15 mouse cellular contexts compared by ENCODE assay signal in the genomic region with DNA sequence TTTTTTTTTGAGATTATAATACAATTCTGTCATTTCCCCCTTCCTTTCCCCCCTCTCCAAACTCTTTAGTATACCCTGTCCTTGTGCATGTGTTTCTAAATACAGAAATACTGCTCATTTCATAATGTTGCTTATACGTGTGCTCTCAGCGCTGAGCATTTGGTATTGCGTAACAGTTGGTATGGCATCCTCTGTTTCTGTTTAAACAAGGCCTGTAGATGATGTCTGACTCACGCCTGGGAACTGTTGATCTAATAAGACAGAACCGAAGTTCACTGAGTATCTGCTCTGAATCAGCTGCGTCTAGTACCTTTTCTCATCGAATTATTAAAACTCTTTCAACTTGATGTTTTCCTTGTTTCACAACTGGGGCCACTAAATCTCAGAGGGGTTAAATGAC. TPM values are rescaled to one million over a fixed set of nuclear protein-coding genes. Genes with fewer than 3 reads are reported as not detected.
A peak's percentile ranks its signal among the peaks of the same experiment; 100 is the strongest.
DNase-seq lines count a peak whose midpoint lies in the region; ATAC-seq and TF ChIP-seq lines count a peak whose summit lies in the region.
"Had no signal": no experiment of that assay in that cellular context is flagged by ENCODE, and none has a peak within 500 bp of the region (broad histone marks: within the 10 kb centered on the region; RNA-seq: fewer than 3 reads in every experiment).

No protein-coding gene starts in this region.

- no peak for TF ChIP-seq CTCF in lung, embryonic 14.5 days (IDR thresholded peaks at IDR 0.05; ENCODE audit: low read depth)
- TF ChIP-seq CTCF in lung, adult 2 months (IDR thresholded peaks at IDR 0.05; ENCODE audit: insufficient read depth, low read length): no peak
- no peak for TF ChIP-seq CTCF in stomach, postnatal 0 days (IDR thresholded peaks at IDR 0.05; ENCODE audit: low read depth)

- no peak overlapping the region for H3K4me2 ChIP-seq in lung, embryonic 14.5 days
- no peak overlapping the region for H3K4me2 ChIP-seq in intestine, embryonic 15.5 days (replicated peaks)
- no peak overlapping the region for H3K4me2 ChIP-seq in stomach, postnatal 0 days (replicated peaks; ENCODE audit: low read depth)
- H3K4me2 ChIP-seq: heart, embryonic 13.5 days; hindbrain, embryonic 12.5 days had no signal

- H3K4me1 ChIP-seq in lung, embryonic 14.5 days (ENCODE audit: insufficient read depth): no peaks in the 10 kb centered on the region
- no peaks in the 10 kb centered on the region for H3K4me1 ChIP-seq in lung, adult 2 months (ENCODE audit: control insufficient read depth, insufficient read depth, low read length)
- peaks cover 4% of the 10 kb centered on the region; the same call in 1 of the 2 replicates for H3K4me1 ChIP-seq in intestine, embryonic 15.5 days (replicated peaks)
- no peaks in the 10 kb centered on the region for H3K4me1 ChIP-seq in stomach, postnatal 0 days (replicated peaks; ENCODE audit: control insufficient read depth, insufficient read depth)
- H3K4me1 ChIP-seq: heart, embryonic 13.5 days; hindbrain, embryonic 12.5 days had no signal

- H3K27me3 ChIP-seq in lung, embryonic 14.5 days (ENCODE audit: insufficient read depth, low read length): no peaks in the 10 kb centered on the region
- H3K27me3 ChIP-seq in intestine, embryonic 15.5 days (replicated peaks): no peaks in the 10 kb centered on the region
- no peaks in the 10 kb centered on the region for H3K27me3 ChIP-seq in stomach, postnatal 0 days (ENCODE audit: control insufficient read depth, insufficient read depth, low read length)
- H3K27me3 ChIP-seq: heart, embryonic 13.5 days; hindbrain, embryonic 12.5 days had no signal

- no peaks in the 10 kb centered on the region for H3K9me3 ChIP-seq in lung, embryonic 14.5 days (ENCODE audit: low read depth, low read length)
- no peaks in the 10 kb centered on the region for H3K9me3 ChIP-seq in intestine, embryonic 15.5 days
- H3K9me3 ChIP-seq in stomach, postnatal 0 days (ENCODE audit: control insufficient read depth, low read length): no peaks in the 10 kb centered on the region
- H3K9me3 ChIP-seq: G1E; heart, embryonic 13.5 days; hindbrain, embryonic 12.5 days had no signal

- H3K27ac ChIP-seq in lung, embryonic 14.5 days (ENCODE audit: low read depth): no peak overlapping the region
- H3K27ac ChIP-seq in intestine, embryonic 15.5 days: peak overlapping the region; percentile 23; the same call in 1 of the 2 replicates
- H3K27ac ChIP-seq in stomach, postnatal 0 days (replicated peaks): peak overlapping the region; percentile 69; the same call in 1 of the 2 replicates
- H3K27ac ChIP-seq: heart, embryonic 13.5 days; hindbrain, embryonic 12.5 days had no signal

- ATAC-seq in lung, embryonic 14.5 days (ENCODE audit: insufficient read depth): no peak
- peak; percentile 90 for ATAC-seq in intestine, embryonic 15.5 days
- peak; percentile 86 for ATAC-seq in stomach, postnatal 0 days (ENCODE audit: low FRiP score, low TSS enrichment)
- ATAC-seq in erythroblast, adult 5-6 weeks (replicated peaks; ENCODE audit: low FRiP score, poor library complexity, severe bottlenecking): no peak

- no peak overlapping the region for H3K4me3 ChIP-seq in lung, embryonic 14.5 days (ENCODE audit: low read depth, low read length)
- H3K4me3 ChIP-seq in lung, adult 2 months (replicated peaks; ENCODE audit: extremely low read depth, low read depth, low read length): no peak overlapping the region
- H3K4me3 ChIP-seq in intestine, embryonic 15.5 days (replicated peaks): no peak overlapping the region
- H3K4me3 ChIP-seq in stomach, postnatal 0 days (ENCODE audit: low read depth, low read length): no peak overlapping the region
- H3K4me3 ChIP-seq: heart, embryonic 13.5 days; hindbrain, embryonic 12.5 days had no signal

- peak; percentile 63 for DNase-seq in lung, embryonic 14.5 days
- no peak for DNase-seq in lung, adult 2 months
- DNase-seq in adipocyte (ENCODE audit: low spot score): peak; percentile 61
- no peak for DNase-seq in stomach, postnatal 0 days (ENCODE audit: low spot score)
- DNase-seq in kidney, adult 8-10 months: no peak
- DNase-seq: kidney, postnatal 14 days; left cerebral cortex, postnatal 4 days; thymus, postnatal 36 days had no signal

- TF ChIP-seq EP300 in stomach, postnatal 0 days (optimal IDR thresholded peaks at IDR 0.05): no peak

- 48% methylated on average over 7 of the region's 7 CpGs for WGBS in lung, embryonic 14.5 days
- WGBS in lung, adult 2 months: 55% methylated on average over 7 of the region's 7 CpGs
- 21% methylated on average over 7 of the region's 7 CpGs for WGBS in intestine, embryonic 15.5 days
- 23% methylated on average over 7 of the region's 7 CpGs for WGBS in stomach, postnatal 0 days

- no peak for TF ChIP-seq POLR2A in lung, adult 2 months (IDR thresholded peaks at IDR 0.05; ENCODE audit: borderline replicate concordance, extremely low read depth, low read depth, low read length)

- no peak overlapping the region for H3K9ac ChIP-seq in lung, embryonic 14.5 days
- no peak overlapping the region for H3K9ac ChIP-seq in intestine, embryonic 15.5 days
- H3K9ac ChIP-seq in stomach, postnatal 0 days (ENCODE audit: low read length): no peak overlapping the region
- H3K9ac ChIP-seq: heart, embryonic 13.5 days; hindbrain, embryonic 12.5 days had no signal

- H3K36me3 ChIP-seq in lung, embryonic 14.5 days (ENCODE audit: insufficient read depth): no peaks in the 10 kb centered on the region
- H3K36me3 ChIP-seq in intestine, embryonic 15.5 days: no peaks in the 10 kb centered on the region
- H3K36me3 ChIP-seq in stomach, postnatal 0 days (ENCODE audit: control insufficient read depth, insufficient read depth, low read length): no peaks in the 10 kb centered on the region
- H3K36me3 ChIP-seq: G1E; heart, embryonic 13.5 days; hindbrain, embryonic 12.5 days had no signal

RNA-seq across cellular contexts. Expression of gene Col24a1, which starts 24.2 kb away (rescaled TPM):
- polyA plus RNA-seq in lung, embryonic 14.5 days (2014; fragmentation: Nextera tagmentation; extraction: Ambion mirVana): 1.5 and 1.7 TPM in 2 replicates
- 0.09 and 0.11 TPM in 2 replicates for polyA plus RNA-seq in lung, adult 2 months (2012; rRNA removed)
- 3.1 and 4.2 TPM in 2 replicates for polyA plus RNA-seq in intestine, embryonic 15.5 days (2015; fragmentation: Nextera tagmentation; extraction: Ambion mirVana)
- polyA plus RNA-seq in stomach, postnatal 0 days (2015; fragmentation: Nextera tagmentation; extraction: Ambion mirVana): 0.89 and 1.1 TPM in 2 replicates
- not detected in 2 replicates for total RNA-seq in erythroblast, adult 5-6 weeks (2015; ENCODE audit: low replicate concordance)
- total RNA-seq in erythroblast, adult 5-6 weeks (2017; ENCODE audit: low replicate concordance): 0.43 TPM in 1 of 2 replicates, not detected in the other
- total RNA-seq: adrenal gland, adult 18-20 months; megakaryocyte, adult 5-6 weeks had no signal
- polyA plus RNA-seq: G1E had no signal

Comparison
In these comparisons a context has a peak if more than half of its experiments do, and no peak if none do; other contexts are left out.
1. DNase-seq: peak in lung, embryonic 14.5 days (single experiment) and adipocyte (single experiment); none in lung, adult 2 months (single experiment), stomach, postnatal 0 days (single experiment) and kidney, adult 8-10 months (0 of 2).
2. ATAC-seq: peak in intestine, embryonic 15.5 days (single experiment) and stomach, postnatal 0 days (single experiment); none in lung, embryonic 14.5 days (single experiment) and erythroblast, adult 5-6 weeks (single experiment).